Mouse (Mus musculus) cerebellum, adult 9-11 months (tissue): ENCODE measurements around the gene Ascl5.

Experiments
- DNase-seq: peaks from one replicate; pipeline ENCODE4 v3.0.0; 2022

The Ascl5 gene

DNA sequence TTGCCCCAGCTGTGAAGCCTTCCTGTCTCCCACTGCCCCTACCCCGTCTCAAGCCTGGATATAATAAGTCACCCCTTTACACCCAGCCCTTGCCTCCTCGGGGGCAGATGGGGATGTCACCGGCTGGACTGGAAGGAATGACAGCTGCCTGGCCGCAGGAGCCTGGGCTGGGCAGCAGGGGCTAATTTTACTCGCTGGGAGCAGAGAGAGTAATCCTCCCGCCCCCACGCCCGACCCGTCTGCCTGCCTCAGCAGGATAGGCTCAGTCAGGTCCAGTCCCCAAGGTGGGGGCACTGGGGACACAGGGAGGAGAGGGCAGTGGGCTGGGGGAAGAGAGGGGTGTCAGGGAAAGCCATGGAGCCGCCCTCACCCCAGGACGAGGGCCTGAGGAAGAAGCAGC is 1.9 kb downstream of the Ascl5 start, which contains the start of gene Cacna1s:
TSS of gene Cacna1s (plus strand) at position 204 of the 400 bp plus-strand sequence.
- no peak for DNase-seq

DNA sequence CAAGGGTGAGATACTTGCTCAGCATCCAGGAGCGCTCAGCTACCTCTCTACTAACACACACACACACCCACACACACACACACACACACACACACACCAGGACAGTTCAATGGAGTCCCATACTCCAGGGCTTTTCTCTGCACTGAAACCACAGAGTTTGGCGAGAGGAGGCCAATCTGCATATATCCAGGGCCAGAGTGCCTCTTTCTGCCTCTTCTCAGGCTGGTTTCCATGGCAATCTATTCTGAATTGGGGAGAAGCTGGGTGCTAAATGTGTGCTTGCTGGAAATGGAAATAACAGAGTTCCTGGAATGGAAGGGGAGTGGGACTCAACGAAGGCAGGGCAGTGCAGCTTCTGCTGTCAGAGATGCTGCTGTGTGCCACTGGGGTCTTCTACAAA is 5.2 kb downstream of the Ascl5 start:
- DNase-seq: no peak

DNA sequence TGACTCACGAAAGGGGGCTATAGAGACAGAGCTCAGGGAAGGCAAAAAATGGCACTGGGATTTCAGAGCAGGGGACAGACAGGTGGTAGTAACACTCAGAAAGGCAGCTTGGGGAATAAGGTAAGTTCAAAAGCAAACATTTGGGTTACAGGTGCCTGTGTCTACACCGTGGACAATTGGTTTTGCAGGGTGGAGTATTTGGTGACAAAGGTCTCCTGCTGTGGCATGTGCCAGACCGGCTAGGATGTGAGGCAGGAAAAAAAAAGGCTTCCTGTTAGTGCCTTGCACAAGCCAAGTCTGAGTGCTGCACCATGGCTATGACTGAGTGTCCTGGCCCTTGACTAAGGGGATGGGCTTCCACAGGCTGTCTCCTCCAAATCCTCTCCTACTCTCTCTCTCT is 8.0 kb downstream of the Ascl5 start:
- DNase-seq: no peak

DNA sequence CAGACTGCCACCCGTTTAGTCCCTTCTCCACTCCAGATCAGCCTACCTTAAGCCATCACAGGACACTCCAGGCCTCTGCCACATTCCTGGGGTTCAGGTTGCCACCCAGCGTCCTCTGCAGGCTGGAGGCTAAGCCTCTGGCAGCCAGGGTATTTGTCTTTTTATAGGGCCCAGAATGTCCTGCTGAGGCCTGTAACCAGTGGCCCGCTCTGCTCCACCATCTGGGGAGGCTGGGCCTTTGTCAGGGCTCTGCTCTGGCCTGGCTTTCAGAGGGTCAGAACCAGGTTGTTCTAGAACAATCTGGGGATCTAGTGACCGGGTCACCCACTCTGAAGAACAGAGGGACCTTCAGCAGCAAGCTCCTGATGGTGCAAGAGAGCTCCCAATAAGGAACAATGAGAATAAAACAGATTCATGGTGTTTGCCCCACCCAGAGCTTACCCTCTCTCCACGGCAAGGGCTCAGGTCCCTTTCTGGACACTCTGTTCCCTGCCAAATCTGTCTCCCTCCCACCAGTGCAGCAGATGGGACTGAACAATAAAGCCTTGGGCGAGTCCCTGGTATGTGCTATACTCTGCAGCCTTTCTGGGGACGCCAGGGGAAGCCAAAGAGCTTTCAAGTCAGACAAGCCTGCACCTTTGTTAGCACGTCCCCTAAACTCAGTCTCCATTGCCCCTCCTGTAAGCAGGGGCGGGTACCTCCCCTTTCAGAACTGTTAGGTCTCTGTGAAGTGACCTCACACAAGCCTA is 10.6 kb downstream of the Ascl5 start:
- DNase-seq: peak; percentile 86

DNA sequence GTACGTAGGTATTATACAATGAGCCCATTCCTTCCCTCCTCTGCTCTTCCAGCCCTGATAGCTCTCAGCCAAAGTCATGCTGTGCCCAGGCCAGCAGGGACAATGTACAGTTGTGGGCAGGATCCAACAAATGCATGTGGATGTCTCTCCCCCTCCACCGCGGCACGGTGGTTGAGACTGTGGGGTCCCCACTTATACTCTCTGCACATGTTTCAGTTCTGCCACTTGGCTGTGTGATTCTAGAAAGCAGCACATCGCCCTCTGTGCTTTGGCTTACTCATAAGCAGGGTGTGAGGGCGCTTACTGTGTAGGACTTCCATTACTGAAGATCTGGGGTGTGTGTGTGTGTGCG is 11.2 kb downstream of the Ascl5 start:
- no peak for DNase-seq

DNA sequence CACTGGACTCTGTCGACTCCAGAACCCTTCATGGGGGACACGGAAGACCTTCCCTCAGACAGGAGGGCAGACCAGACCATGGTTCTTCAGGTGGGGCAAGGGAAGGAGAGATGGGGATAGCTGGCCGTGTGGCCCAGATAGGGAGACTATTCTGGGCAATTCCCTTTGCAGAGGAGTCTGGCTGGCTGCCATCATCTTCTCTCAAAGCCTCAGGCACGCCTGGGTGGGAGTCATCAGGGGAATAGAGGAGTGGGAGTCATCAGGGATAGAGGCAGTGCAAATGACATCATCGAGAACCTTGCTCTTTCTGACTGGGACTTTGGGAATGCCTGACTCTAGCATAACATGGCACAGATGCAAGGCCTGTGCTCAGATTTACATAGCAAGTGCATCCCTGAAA is 13.4 kb downstream of the Ascl5 start:
- no peak for DNase-seq

DNA sequence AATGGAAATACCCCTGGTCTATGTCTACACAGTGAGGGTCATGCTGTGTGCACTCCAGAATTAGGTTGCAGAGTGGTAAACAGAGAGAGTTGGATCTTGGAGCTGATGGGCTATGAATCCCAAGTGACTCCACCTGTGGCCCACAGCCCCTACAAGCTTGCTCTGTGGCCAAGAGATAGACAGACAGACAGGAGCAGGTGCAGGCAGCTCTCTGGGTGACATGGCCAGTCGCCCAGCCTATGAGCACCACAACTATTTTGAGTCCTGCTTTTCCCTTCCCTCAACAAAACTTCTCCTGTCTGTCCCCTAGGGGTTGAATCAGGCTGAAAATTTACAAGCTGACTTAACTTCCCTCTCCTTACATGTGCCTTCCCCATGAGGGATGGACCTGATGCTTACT is 16.0 kb downstream of the Ascl5 start:
- DNase-seq: no peak

DNA sequence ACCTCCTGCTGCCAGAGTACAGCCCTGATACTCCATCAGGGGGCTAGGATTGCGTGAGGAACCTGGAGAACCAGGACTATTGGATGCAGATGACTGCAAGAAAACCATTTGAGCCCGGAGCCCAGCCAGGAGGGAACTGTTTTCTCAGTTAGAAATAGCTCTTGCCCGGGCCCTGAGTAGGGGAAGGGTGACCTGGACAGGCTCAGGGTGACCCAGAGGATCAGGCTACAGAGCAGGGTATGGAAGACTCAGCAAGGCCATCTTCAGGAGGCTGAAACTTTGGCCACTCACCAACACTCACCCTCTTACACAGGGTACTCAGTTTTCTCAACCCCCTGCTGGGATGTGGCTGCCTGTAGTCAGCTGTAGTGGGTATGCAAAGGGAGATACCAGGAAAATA is 17.0 kb downstream of the Ascl5 start:
- DNase-seq: no peak

DNA sequence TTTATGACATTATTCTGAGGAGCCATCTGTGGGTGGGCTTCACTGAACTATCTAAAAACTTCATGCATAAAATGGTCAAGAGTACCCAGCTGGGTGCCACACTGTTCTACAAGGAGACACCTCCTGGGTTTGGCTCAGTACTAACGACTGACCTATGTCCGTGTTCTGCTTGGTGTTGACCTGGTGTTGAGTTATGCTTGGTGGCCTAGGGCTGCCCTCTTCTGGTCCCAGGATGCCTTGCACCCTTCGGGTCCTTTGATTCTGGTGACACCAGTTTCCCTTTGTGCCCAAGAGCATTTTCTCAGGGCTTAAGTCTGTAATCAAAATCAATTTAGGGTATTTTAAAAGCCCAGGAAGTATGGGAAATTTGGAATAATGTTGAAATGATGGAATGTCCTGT is 25.5 kb downstream of the Ascl5 start:
- peak; percentile 54 for DNase-seq

DNA sequence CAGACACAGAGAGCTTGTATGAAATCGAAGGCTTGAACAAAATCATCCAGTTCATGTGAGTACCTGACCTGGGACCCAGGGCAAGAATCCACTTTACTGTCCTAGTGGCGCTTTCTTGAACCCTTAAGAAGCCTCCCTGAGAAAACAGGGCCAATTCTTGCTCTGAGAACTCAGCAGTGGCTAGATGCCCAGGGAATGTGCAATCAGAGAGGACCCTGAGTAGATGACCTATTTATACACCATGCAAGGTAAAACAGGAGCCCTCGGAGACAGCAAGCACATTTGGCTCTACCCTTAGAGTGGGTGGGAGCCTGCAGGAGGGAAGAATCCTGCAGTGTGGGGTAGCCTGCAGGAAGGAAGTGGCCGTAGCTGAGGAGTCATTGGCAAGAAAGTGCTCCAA is 27.1 kb downstream of the Ascl5 start:
- DNase-seq: no peak

DNA sequence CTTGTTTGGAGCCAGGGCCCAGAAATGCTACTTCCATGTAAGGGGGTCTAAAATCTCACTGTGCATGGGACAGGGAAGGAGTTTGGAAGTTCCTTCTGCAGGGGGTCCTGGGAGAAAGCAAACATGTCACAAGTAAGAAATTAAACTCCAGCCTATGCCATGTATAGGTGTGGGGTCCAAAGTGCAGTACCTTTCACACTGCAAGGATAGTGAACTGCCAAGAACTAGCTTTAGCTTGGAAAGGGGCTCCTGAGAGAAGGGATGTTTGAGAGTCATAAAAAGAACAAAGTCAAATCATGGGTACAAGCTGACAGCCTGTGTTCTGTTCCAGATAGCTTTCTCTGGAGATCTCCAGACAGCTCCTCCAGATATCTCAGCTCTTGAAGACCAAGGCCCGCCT is 30.6 kb downstream of the Ascl5 start:
- no peak for DNase-seq

DNA sequence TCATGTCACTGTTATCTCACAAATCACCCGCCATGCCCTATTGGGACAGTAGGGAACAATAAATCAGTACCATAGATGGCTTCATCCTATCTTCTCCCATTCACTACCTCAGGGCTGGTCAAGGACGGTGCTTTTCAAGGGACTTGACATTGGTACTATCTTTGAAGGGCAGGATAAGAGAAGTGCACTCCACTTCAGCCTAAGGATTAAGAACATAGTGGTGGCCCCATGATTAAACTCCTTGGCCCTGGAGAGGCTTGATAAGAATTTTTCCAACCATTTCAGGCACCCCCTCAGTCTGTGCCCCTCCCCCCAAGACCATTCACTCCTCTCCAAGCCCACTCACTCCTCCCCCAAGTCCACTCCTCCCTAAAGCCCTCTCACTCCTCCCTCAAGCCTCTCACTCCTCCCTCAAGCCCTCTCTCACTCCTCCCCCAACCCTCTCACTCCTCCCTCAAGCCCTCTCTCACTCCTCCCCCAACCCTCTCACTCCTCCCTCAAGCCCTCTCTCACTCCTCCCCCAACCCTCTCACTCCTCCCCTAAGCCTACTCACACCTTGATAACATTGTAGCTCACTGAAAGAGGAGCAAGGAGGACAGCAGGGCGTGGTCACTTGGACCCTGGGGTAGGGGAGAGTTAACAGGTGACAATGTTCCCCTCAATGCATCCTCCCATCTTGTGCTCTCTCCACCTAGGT is 35.5 kb downstream of the Ascl5 start:
- no peak for DNase-seq

DNA sequence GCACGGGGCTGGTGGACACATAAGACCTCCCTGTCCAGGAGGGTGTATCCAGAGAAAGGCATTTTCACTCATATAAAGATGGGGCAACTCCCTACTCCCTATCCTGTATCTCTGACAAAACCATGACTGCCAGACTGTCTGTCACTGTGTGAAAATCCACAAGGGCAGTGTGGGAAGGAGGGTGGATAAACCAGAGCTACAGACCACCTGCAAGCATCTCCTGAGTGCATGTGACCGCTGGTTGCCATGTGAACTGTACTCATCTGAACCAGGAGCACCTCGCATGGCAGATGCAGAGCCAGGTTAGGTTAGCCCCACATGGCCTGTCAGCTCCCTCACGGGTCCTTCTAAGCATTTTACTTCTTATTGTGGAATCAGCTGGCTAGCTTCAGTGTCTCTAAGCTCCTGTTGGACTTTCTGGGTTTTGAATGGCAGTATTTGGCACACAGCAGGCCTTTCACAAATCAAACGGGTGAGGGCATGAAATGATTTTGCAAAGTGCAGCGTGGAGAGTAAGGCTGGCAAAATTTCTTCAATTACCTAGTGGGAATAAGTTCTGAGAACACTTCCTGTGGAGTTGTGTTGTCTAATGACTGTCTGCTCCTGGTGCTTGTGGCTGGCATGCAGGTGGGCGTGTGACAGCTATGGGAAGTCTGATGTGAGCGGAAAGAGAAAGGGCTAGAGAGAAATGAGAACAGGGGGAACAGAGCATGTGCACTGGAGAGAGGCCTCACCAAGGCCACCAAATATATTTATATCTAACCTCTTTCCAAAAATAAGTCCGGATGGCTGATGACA is 39.0 kb downstream of the Ascl5 start:
- DNase-seq: no peak

DNA sequence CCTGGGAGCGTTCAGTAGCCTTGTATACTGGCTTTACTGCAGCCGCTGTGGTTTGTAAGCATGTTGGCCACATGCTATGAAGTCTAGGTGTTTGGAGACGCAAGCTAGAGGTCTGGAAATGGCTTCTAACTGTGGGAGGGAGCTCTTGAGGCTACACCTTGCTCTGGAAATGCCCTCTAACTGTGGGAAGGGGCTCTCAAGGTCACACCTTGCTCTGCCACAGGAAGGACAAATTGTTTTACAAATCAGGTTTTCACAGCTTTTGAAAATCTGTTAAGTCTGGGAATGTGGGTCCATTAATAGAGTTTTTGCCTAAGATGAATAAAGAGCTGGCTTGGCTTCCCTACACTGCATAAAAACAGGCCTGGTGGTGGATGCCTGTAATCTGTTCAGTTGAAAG is 43.1 kb downstream of the Ascl5 start:
- DNase-seq: no peak

DNA sequence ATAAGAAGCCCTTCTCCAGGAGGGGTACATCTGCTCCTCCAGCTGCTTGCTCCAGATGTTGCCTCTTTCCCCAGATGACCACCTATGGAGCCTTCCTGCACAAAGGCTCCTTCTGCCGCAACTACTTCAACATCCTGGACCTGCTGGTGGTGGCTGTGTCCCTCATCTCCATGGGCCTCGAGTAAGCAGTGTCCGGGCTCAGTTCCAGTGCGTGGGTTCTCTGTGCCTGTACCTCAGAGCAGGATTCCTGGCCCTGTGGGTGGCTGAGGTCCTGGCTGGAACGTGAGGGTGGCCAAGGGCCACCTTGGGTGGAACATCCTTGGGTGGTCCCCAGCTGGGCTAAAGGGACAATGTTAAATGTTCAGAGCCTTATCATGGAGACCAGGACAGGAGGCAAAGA is 44.2 kb downstream of the Ascl5 start:
- DNase-seq: no peak
